Mouse (Mus musculus) lung, postnatal 0 days (tissue): ENCODE measurements at regions not wholly inside any gene's neighbourhood (a gene's known extent, or its start where the extent isn't known, plus 50 kb on each side); places are given as distances from the start of the nearest gene placed in this dataset.

Experiments
- CTCF ChIP-seq: IDR thresholded peaks from 2 replicates; pipeline ENCODE4 v1.5.1; 2016; ENCODE audit warnings: antibody characterized with exemption, mild to moderate bottlenecking
- EP300 ChIP-seq: IDR thresholded peaks from 2 replicates; pipeline ENCODE4 v1.6.1; 2016; ENCODE audit warnings: antibody characterized with exemption, mild to moderate bottlenecking, control low read depth

- TF ChIP-seq CTCF (no peak), EP300 (no peak)
Measured at GRCm38 (mm10) chr7:136414808-136415207, 479.6 kb upstream of the Mgmt start.
